Mouse (Mus musculus) CH12.LX (cell line): ENCODE measurements at regions not wholly inside any gene's neighbourhood (a gene's known extent, or its start where the extent isn't known, plus 50 kb on each side); places are given as distances from the start of the nearest gene placed in this dataset.

ENCODE experiments used
- DNase-seq: peaks from one replicate; pipeline ENCODE4 v3.0.0-alpha.2; 2013; ENCODE audit errors: extremely low read depth
- H3K27ac ChIP-seq: 2 replicates; pipeline ENCODE4 v1.5.1; 2012; ENCODE audit warnings: low read depth, mild to moderate bottlenecking, control low read depth, moderate library complexity; ENCODE audit not compliant: insufficient read depth
- H3K27me3 ChIP-seq: replicated peaks from 2 replicates; pipeline ENCODE3; 2012; ENCODE audit warnings: inconsistent platforms
- H3K36me3 ChIP-seq, 2 experiments: replicated peaks in 1 of 2; 2 replicates each; pipeline versions ENCODE3 to v1.6.1; 2012; ENCODE audit warnings: inconsistent platforms in 1 of 2, low read length in 1 of 2, mild to moderate bottlenecking in 1 of 2, mixed read lengths in 1 of 2, moderate library complexity in 1 of 2; ENCODE audit not compliant: control insufficient read depth in 1 of 2, insufficient read depth in 1 of 2
- H3K4me1 ChIP-seq, 2 experiments: 2 replicates each; pipeline ENCODE4 v1.6.1; 2012; ENCODE audit warnings: inconsistent platforms in 1 of 2, moderate library complexity in 1 of 2; ENCODE audit not compliant: insufficient read depth in 2 of 2, control insufficient read depth in 1 of 2
- H3K4me2 ChIP-seq: 2 replicates; pipeline ENCODE4 v1.6.1; 2012; ENCODE audit warnings: low read depth, mild to moderate bottlenecking, control low read depth; ENCODE audit not compliant: poor library complexity, insufficient read depth, severe bottlenecking
- H3K4me3 ChIP-seq, 3 experiments: fragments of 150-350 bp in 1 of 3; sonication (generic) in 1 of 3; replicated peaks in 1 of 3; 2 replicates each; pipeline versions ENCODE3 to v1.5.1; 2011 to 2012; ENCODE audit warnings: low read depth in 2 of 3, low read length in 2 of 3, mild to moderate bottlenecking in 2 of 3, moderate library complexity in 2 of 3, control low read depth in 1 of 3, improper control_type of control experiment in 1 of 3, inconsistent platforms in 1 of 3, mixed read lengths in 1 of 3; ENCODE audit not compliant: poor library complexity in 1 of 3
- H3K79me2 ChIP-seq: replicated peaks from 2 replicates; pipeline ENCODE4 v1.6.1; 2012; ENCODE audit warnings: mild to moderate bottlenecking, moderate library complexity; ENCODE audit not compliant: control insufficient read depth, poor library complexity, insufficient read depth, severe bottlenecking; ENCODE audit errors: extremely low read depth
- H3K9ac ChIP-seq: 2 replicates; pipeline ENCODE4 v1.6.1; 2012; ENCODE audit warnings: low read depth, mild to moderate bottlenecking, control low read depth, moderate library complexity; ENCODE audit not compliant: insufficient read depth
- H3K9me3 ChIP-seq: replicated peaks from 2 replicates; pipeline ENCODE3; 2012; ENCODE audit warnings: low read length, inconsistent platforms, mixed read lengths
- BHLHE40 ChIP-seq: IDR thresholded peaks from 2 replicates; pipeline ENCODE4 v1.6.1; 2011; ENCODE audit warnings: mild to moderate bottlenecking, low read depth, low read length, improper control_type of control experiment
- CHD1 ChIP-seq: IDR thresholded peaks from 2 replicates; pipeline ENCODE4 v1.6.1; 2012; ENCODE audit warnings: low read depth, low read length, improper control_type of control experiment, inconsistent platforms
- ELF1 ChIP-seq: IDR thresholded peaks from 2 replicates; pipeline ENCODE4 v1.6.1; 2014; ENCODE audit warnings: low read depth, mild to moderate bottlenecking, inconsistent platforms, low read length, improper control_type of control experiment
- EP300 ChIP-seq: IDR thresholded peaks from 2 replicates; pipeline ENCODE4 v1.6.1; 2011; ENCODE audit warnings: low read length, improper control_type of control experiment
- GABPA ChIP-seq: IDR thresholded peaks from 2 replicates; pipeline ENCODE4 v1.6.1; 2012; ENCODE audit warnings: low read depth, low read length, improper control_type of control experiment, inconsistent platforms; ENCODE audit not compliant: insufficient replicate concordance
- HCFC1 ChIP-seq: IDR thresholded peaks from 2 replicates; pipeline ENCODE4 v1.6.1; 2012; ENCODE audit warnings: low read depth, mild to moderate bottlenecking, inconsistent platforms, low read length, improper control_type of control experiment
- IRF4 ChIP-seq: IDR thresholded peaks from 2 replicates; pipeline ENCODE4 v1.6.1; 2014; ENCODE audit warnings: low read depth, mild to moderate bottlenecking, inconsistent platforms, low read length, improper control_type of control experiment
- KAT2A ChIP-seq: IDR thresholded peaks from 2 replicates; pipeline ENCODE4 v1.6.1; 2012; ENCODE audit warnings: low read length, improper control_type of control experiment, inconsistent platforms; ENCODE audit not compliant: insufficient replicate concordance
- MAX ChIP-seq: IDR thresholded peaks from 2 replicates; pipeline ENCODE4 v1.6.1; 2011; ENCODE audit warnings: low read length, improper control_type of control experiment
- MXI1 ChIP-seq: IDR thresholded peaks from 2 replicates; pipeline ENCODE4 v1.6.1; 2011; ENCODE audit warnings: mild to moderate bottlenecking, low read depth, low read length, improper control_type of control experiment
- NELFE ChIP-seq: IDR thresholded peaks from 2 replicates; pipeline ENCODE4 v1.6.1; 2011; ENCODE audit warnings: low read depth, low read length, improper control_type of control experiment
- NRF1 ChIP-seq: IDR thresholded peaks from 2 replicates; pipeline ENCODE4 v1.6.1; 2014; ENCODE audit warnings: low read depth, mild to moderate bottlenecking, inconsistent platforms, low read length, improper control_type of control experiment, moderate library complexity
- PAX5 ChIP-seq: IDR thresholded peaks from 2 replicates; pipeline ENCODE4 v1.6.1; 2012; ENCODE audit warnings: low read length, inconsistent platforms, mixed read lengths
- POLR2A ChIP-seq: IDR thresholded peaks from 2 replicates; pipeline ENCODE4 v1.6.1; 2011; ENCODE audit warnings: low read depth, mild to moderate bottlenecking, improper control_type of control experiment, low read length
- RAD21 ChIP-seq: IDR thresholded peaks from 2 replicates; pipeline ENCODE4 v1.6.1; 2011; ENCODE audit warnings: low read depth, mild to moderate bottlenecking, low read length, improper control_type of control experiment, moderate library complexity
- SIN3A ChIP-seq: IDR thresholded peaks from 2 replicates; pipeline ENCODE4 v1.6.1; 2012; ENCODE audit warnings: low read length, improper control_type of control experiment, inconsistent platforms
- TBP ChIP-seq: conservative IDR thresholded peaks from 2 replicates; pipeline ENCODE4 v1.6.1; 2011; ENCODE audit warnings: low read depth, low read length, improper control_type of control experiment
- TCF12 ChIP-seq: IDR thresholded peaks from 2 replicates; pipeline ENCODE4 v1.6.1; 2014; ENCODE audit warnings: low read depth, mild to moderate bottlenecking, inconsistent platforms, low read length, improper control_type of control experiment
- USF1 ChIP-seq: IDR thresholded peaks from 2 replicates; pipeline ENCODE4 v1.6.1; 2014; ENCODE audit warnings: low read depth, mild to moderate bottlenecking, inconsistent platforms, low read length, improper control_type of control experiment
- USF2 ChIP-seq: conservative IDR thresholded peaks from 2 replicates; pipeline ENCODE4 v1.6.1; 2011; ENCODE audit warnings: low read depth, low read length, improper control_type of control experiment
- ZNF384 ChIP-seq: IDR thresholded peaks from 2 replicates; pipeline ENCODE4 v1.6.1; 2012; ENCODE audit warnings: low read depth, low read length, improper control_type of control experiment, inconsistent platforms
- dilution Hi-C: fragments of 300-500 bp; cut with MboI; formaldehyde crosslinking; loops from 2 replicates; pipeline ENCODE4 v1.14.3; 2020; ENCODE audit warnings: low sequenced_read_pairs; ENCODE audit not compliant: extremely low pct_unique_long_range_greater_than_20kb, extremely low pct_ligation_motif_present
- in situ Hi-C: fragments of 300-500 bp; cut with MboI; formaldehyde crosslinking; loops from 3 replicates; pipeline ENCODE4 v1.14.3; 2019; ENCODE audit warnings: low sequenced_read_pairs, low pct_ligation_motif_present, low pct_unique_long_range_greater_than_20kb, mixed read lengths

- in situ Hi-C loops, result no loop called here
- Histone ChIP-seq H3K4me3 (no peak overlapping the region), H3K4me2 (no peak overlapping the region), H3K79me2 (no peaks in the 10 kb centered on the region), H3K9me3 (no peaks in the 10 kb centered on the region), H3K4me1 (no peaks in the 10 kb centered on the region; a peak in 1 of 4 replicates), H3K27ac (no peak overlapping the region), H3K9ac (no peak overlapping the region), H3K36me3 (no peaks in the 10 kb centered on the region)
- no peak for DNase-seq
- TF ChIP-seq IRF4, result no peak
- no peak for TF ChIP-seq TBP
- TF ChIP-seq HCFC1, result no peak
- TF ChIP-seq POLR2A, result no peak
- no peak for TF ChIP-seq NRF1
- TF ChIP-seq, all 38 proteins: peak for 0
- dilution Hi-C loops, result no loop called here
- H3K27me3 ChIP-seq, result peaks cover 9% of the 10 kb centered on the region
These were observed 229.5 kb upstream of the Ercc4 start for GRCm38 (mm10) chr16:12880011-12880410.

DNA sequence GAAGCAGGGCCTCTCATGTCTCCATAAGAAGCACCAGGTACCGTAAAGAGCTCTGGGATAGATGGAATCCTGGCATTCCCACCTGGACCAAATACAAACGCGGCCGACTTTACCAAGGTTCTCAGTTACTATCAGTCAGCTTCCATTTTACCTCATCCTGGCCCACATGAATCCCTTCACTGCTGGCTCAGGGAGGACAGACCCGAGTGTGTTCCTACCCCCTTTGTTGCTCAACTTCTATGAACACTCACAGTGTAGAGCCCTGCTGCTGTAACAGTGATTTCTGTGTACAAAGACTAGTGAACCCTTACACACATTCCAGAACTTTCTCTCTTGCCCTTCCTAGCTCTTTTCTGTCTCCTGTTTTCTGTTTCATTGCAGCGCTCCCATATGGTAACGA, 229.0 kb upstream of the Ercc4 start:
- peaks cover 11% of the 10 kb centered on the region for H3K27me3 ChIP-seq
- no peak overlapping the region for H3K9ac ChIP-seq
- TF ChIP-seq USF2 (no peak), RAD21 (no peak), USF1 (no peak), KAT2A (no peak), SIN3A (no peak), EP300 (no peak), NELFE (no peak), TCF12 (no peak), GABPA (no peak), NRF1 (no peak), ELF1 (no peak), TBP (no peak), BHLHE40 (no peak), MAX (no peak), ZNF384 (no peak), CHD1 (no peak), MXI1 (no peak), PAX5 (no peak)
- no peaks in the 10 kb centered on the region for H3K79me2 ChIP-seq
- H3K36me3 ChIP-seq, result no peaks in the 10 kb centered on the region
- H3K4me3 ChIP-seq, result no peak overlapping the region
- in situ Hi-C loops, result no loop called here
- dilution Hi-C loops, result no loop called here
- no peaks in the 10 kb centered on the region; a peak in 1 of 4 replicates for H3K4me1 ChIP-seq
- H3K4me2 ChIP-seq, result no peak overlapping the region
- H3K9me3 ChIP-seq, result no peaks in the 10 kb centered on the region
- no peak for DNase-seq
- H3K27ac ChIP-seq, result no peak overlapping the region
